Mouse (Mus musculus): Measurements from ENCODE around the gene Cacna2d3. TPM values are rescaled to one million over a fixed set of nuclear protein-coding genes. Genes with fewer than 3 reads are reported as not detected.

Cacna2d3 gene
- total and polyA plus RNA-seq, 2 experiments from 2014 or later = 24.0 to 32.8 TPM

- Histone ChIP-seq H3K4me2 (ENCODE audit: low read depth, low read length, poor library complexity, severe bottlenecking) (no peak overlapping the region), H3K36me3 (ENCODE audit: insufficient read depth, low read length) (no peaks in the 10 kb centered on the region), H3K4me3 (ENCODE audit: low read depth, low read length) (no peak overlapping the region), H3K9me3 (ENCODE audit: low read length) (no peaks in the 10 kb centered on the region), H3K27ac (ENCODE audit: low read depth, low read length) (no peak overlapping the region), H3K27me3 (ENCODE audit: insufficient read depth, low read length) (no peaks in the 10 kb centered on the region), H3K4me1 (ENCODE audit: insufficient read depth, low read length) (no peaks in the 10 kb centered on the region), H3K9ac (replicated peaks; ENCODE audit: low read length, poor library complexity, severe bottlenecking) (no peak overlapping the region)
- WGBS = 73% methylated on average over 3 of the region's 3 CpGs
- ATAC-seq (ENCODE audit: low FRiP score) (no peak), DNase-seq (ENCODE audit: low spot score) (no peak)
- TF ChIP-seq CTCF (IDR thresholded peaks at IDR 0.05) = no peak
These were observed 287.9 kb downstream of the Cacna2d3 start for GRCm38 (mm10) chr14:29433716-29434115.

- WGBS = 77% methylated on average over 5 of the region's 5 CpGs
- Histone ChIP-seq H3K9me3 (ENCODE audit: low read length) (no peaks in the 10 kb centered on the region), H3K4me1 (ENCODE audit: insufficient read depth, low read length) (no peaks in the 10 kb centered on the region), H3K4me2 (ENCODE audit: low read depth, low read length, poor library complexity, severe bottlenecking) (no peak overlapping the region), H3K27me3 (ENCODE audit: insufficient read depth, low read length) (no peaks in the 10 kb centered on the region), H3K27ac (ENCODE audit: low read depth, low read length) (no peak overlapping the region), H3K4me3 (ENCODE audit: low read depth, low read length) (no peak overlapping the region), H3K9ac (replicated peaks; ENCODE audit: low read length, poor library complexity, severe bottlenecking) (no peak overlapping the region), H3K36me3 (ENCODE audit: insufficient read depth, low read length) (no peaks in the 10 kb centered on the region)
- ATAC-seq (ENCODE audit: low FRiP score) (no peak), DNase-seq (ENCODE audit: low spot score) (no peak)
- no peak for TF ChIP-seq CTCF (IDR thresholded peaks at IDR 0.05)
These were observed 288.5 kb downstream of the Cacna2d3 start for GRCm38 (mm10) chr14:29433076-29433714.

DNA sequence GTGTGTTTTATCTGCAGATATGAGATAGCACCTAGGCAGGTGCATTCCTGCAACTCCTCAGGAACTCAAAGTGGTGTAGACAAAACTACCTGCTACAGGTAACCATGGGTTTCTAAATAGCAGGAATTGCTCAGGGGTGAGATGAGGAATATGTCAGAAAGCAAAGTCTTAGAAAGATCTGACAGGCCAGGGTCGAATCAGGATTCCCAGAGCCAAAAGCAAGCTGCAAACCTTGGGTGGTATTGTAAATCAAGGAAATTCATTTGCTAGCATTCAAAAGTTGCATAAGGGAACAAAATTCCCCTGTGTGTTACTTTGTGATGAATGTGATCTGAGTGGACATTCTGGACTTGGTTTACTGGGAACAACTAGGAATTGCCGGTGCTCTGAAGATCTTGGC, 291.9 kb downstream of the Cacna2d3 start:
- Histone ChIP-seq H3K4me3 (ENCODE audit: low read depth, low read length) (no peak overlapping the region), H3K27me3 (ENCODE audit: insufficient read depth, low read length) (no peaks in the 10 kb centered on the region), H3K36me3 (ENCODE audit: insufficient read depth, low read length) (no peaks in the 10 kb centered on the region), H3K9ac (replicated peaks; ENCODE audit: low read length, poor library complexity, severe bottlenecking) (no peak overlapping the region), H3K4me1 (ENCODE audit: insufficient read depth, low read length) (no peaks in the 10 kb centered on the region), H3K9me3 (ENCODE audit: low read length) (no peaks in the 10 kb centered on the region), H3K27ac (ENCODE audit: low read depth, low read length) (no peak overlapping the region), H3K4me2 (ENCODE audit: low read depth, low read length, poor library complexity, severe bottlenecking) (no peak overlapping the region)
- WGBS = 35% methylated on average over 2 of the region's 2 CpGs
- DNase-seq (ENCODE audit: low spot score) (no peak), ATAC-seq (ENCODE audit: low FRiP score) (no peak)
- TF ChIP-seq CTCF (IDR thresholded peaks at IDR 0.05) = no peak

DNA sequence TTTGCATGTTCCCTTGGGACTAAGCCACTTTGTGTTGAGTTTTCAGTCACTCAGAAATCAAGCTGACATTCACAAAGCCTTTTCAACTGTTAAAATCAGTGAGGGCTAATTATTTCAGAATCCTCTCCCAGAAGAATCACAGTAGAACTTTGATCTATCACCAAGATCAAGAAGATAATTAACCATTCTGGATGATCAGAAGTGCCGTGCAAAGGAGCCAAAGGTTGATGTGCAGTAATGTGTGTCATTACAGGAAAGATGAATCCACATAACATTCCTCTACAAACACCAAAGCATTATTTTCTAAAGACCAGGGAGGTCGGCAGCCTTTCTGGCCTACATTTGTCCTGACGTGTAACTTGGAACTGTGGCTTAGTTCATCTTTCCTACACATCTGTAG, 296.0 kb downstream of the Cacna2d3 start:
- 72% methylated on average over 3 of the region's 3 CpGs for WGBS
- no peak for ATAC-seq (ENCODE audit: low FRiP score)

DNA sequence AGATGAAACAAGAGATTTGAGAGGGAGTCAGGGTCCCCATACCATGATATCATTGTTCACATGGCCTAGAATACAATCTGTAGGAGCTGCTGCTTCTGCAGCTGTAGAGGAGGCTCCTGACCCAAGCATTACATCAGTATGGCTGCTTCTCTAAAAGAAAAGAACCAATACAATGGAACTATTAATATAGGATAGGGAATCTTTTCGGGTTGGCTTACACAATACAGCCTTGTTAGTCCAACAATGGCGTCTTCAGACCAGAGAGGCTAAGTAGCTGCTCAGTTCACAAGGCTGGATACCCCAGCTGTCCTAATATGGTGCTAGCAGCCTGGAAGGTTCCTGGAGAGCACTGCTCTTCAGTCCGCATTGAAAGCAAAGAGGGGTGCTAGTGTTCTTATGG, 296.5 kb downstream of the Cacna2d3 start:
- Histone ChIP-seq H3K27ac (ENCODE audit: low read depth, low read length) (no peak overlapping the region), H3K36me3 (ENCODE audit: insufficient read depth, low read length) (no peaks in the 10 kb centered on the region), H3K4me2 (ENCODE audit: low read depth, low read length, poor library complexity, severe bottlenecking) (no peak overlapping the region), H3K4me3 (ENCODE audit: low read depth, low read length) (no peak overlapping the region), H3K9ac (replicated peaks; ENCODE audit: low read length, poor library complexity, severe bottlenecking) (no peak overlapping the region), H3K9me3 (ENCODE audit: low read length) (no peaks in the 10 kb centered on the region), H3K4me1 (ENCODE audit: insufficient read depth, low read length) (no peaks in the 10 kb centered on the region), H3K27me3 (ENCODE audit: insufficient read depth, low read length) (no peaks in the 10 kb centered on the region)
- no peak for ATAC-seq (ENCODE audit: low FRiP score)
- no peak for DNase-seq (ENCODE audit: low spot score)
- WGBS = 77% methylated on average over 3 of the region's 3 CpGs
- TF ChIP-seq CTCF (IDR thresholded peaks at IDR 0.05) = no peak

More for the DNA sequence above, 296.0 kb downstream of the Cacna2d3 start:
- Histone ChIP-seq H3K4me3 (ENCODE audit: low read depth, low read length) (no peak overlapping the region), H3K27me3 (ENCODE audit: insufficient read depth, low read length) (no peaks in the 10 kb centered on the region), H3K9ac (replicated peaks; ENCODE audit: low read length, poor library complexity, severe bottlenecking) (no peak overlapping the region), H3K4me2 (ENCODE audit: low read depth, low read length, poor library complexity, severe bottlenecking) (no peak overlapping the region), H3K9me3 (ENCODE audit: low read length) (no peaks in the 10 kb centered on the region), H3K27ac (ENCODE audit: low read depth, low read length) (no peak overlapping the region), H3K4me1 (ENCODE audit: insufficient read depth, low read length) (no peaks in the 10 kb centered on the region), H3K36me3 (ENCODE audit: insufficient read depth, low read length) (no peaks in the 10 kb centered on the region)
- no peak for TF ChIP-seq CTCF (IDR thresholded peaks at IDR 0.05)
- no peak for DNase-seq (ENCODE audit: low spot score)

DNA sequence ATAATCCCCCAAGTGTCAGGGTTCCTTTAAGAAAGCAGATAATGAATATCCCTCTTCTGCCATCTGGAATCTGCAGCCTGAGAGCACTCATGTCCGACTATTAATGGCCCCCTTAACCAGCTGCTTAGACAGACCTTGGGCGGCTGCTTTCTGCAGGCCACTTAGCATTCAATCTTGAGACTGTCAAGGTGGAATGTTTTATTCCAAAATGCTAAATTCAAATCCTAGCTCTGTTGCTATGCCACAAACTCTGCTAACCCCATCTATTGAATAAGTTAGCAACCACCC, 315.8 kb downstream of the Cacna2d3 start:
- TF ChIP-seq CTCF (IDR thresholded peaks at IDR 0.05) = no peak
- no peak overlapping the region for H3K4me3 ChIP-seq (ENCODE audit: low read depth, low read length)
- DNase-seq (ENCODE audit: low spot score) = no peak
- no peaks in the 10 kb centered on the region for H3K36me3 ChIP-seq (ENCODE audit: insufficient read depth, low read length)
- no peaks in the 10 kb centered on the region for H3K4me1 ChIP-seq (ENCODE audit: insufficient read depth, low read length)
- no peak overlapping the region for H3K27ac ChIP-seq (ENCODE audit: low read depth, low read length)
- no peak for ATAC-seq (ENCODE audit: low FRiP score)
- no peaks in the 10 kb centered on the region for H3K9me3 ChIP-seq (ENCODE audit: low read length)
- H3K4me2 ChIP-seq (ENCODE audit: low read depth, low read length, poor library complexity, severe bottlenecking) = no peak overlapping the region
- H3K9ac ChIP-seq (replicated peaks; ENCODE audit: low read length, poor library complexity, severe bottlenecking) = no peak overlapping the region
- H3K27me3 ChIP-seq (ENCODE audit: insufficient read depth, low read length) = no peaks in the 10 kb centered on the region
- WGBS = 19% methylated on average over 2 of the region's 2 CpGs

Measured in midbrain, postnatal 0 days (tissue).